Mouse (Mus musculus) hindbrain, postnatal 0 days (tissue): Measurements from ENCODE around the gene Acer1. TPM values are rescaled to one million over a fixed set of nuclear protein-coding genes. Genes with fewer than 3 reads are reported as not detected.

Experiments
- ATAC-seq: fragments of 200-750 bp; cut with Nextera tagmentation; 2 replicates; pipeline ENCODE4 v1.8.0; 2017; ENCODE audit warnings: mild to moderate bottlenecking, moderate TSS enrichment, moderate library complexity
- DNase-seq: peaks from one replicate; pipeline ENCODE4 v3.0.0-alpha.2; 2015; ENCODE audit warnings: low spot score
- H3K27ac ChIP-seq: fragments of 300-500 bp; sonication (generic); 2 replicates; pipeline ENCODE4 v1.5.1; 2014; ENCODE audit warnings: mild to moderate bottlenecking
- H3K27me3 ChIP-seq: fragments of 300-500 bp; sonication (generic); 2 replicates; pipeline ENCODE4 v1.6.1; 2014; ENCODE audit warnings: low read length, mixed read lengths; ENCODE audit not compliant: insufficient read depth
- H3K36me3 ChIP-seq: fragments of 300-500 bp; sonication (generic); 2 replicates; pipeline ENCODE4 v1.6.1; 2014; ENCODE audit warnings: low read length, mixed read lengths; ENCODE audit not compliant: insufficient read depth
- H3K4me1 ChIP-seq: fragments of 300-500 bp; sonication (generic); 2 replicates; pipeline ENCODE4 v1.6.1; 2014; ENCODE audit warnings: antibody characterized with exemption, low read length, mixed read lengths; ENCODE audit not compliant: insufficient read depth
- H3K4me2 ChIP-seq: fragments of 300-500 bp; sonication (generic); 2 replicates; pipeline ENCODE4 v1.6.1; 2014; ENCODE audit warnings: low read depth, mild to moderate bottlenecking, low read length, moderate library complexity, mixed read lengths
- H3K4me3 ChIP-seq: fragments of 300-500 bp; sonication (generic); 2 replicates; pipeline ENCODE4 v1.5.1; 2014; ENCODE audit warnings: low read length
- H3K9ac ChIP-seq: fragments of 300-500 bp; sonication (generic); replicated peaks from 2 replicates; pipeline ENCODE4 v1.6.1; 2014; ENCODE audit warnings: mild to moderate bottlenecking, low read length, moderate library complexity, mixed read lengths
- H3K9me3 ChIP-seq: fragments of 300-500 bp; sonication (generic); 2 replicates; pipeline ENCODE4 v1.6.1; 2016; ENCODE audit warnings: low read length, mixed read lengths
- CTCF ChIP-seq: IDR thresholded peaks from 2 replicates; pipeline ENCODE4 v1.5.1; 2016; ENCODE audit warnings: antibody characterized with exemption, control low read depth, low read depth
- WGBS: fragments of 180-500 bp; shearing (Covaris S2); extraction: QIAGEN DNeasy Blood & Tissue Kit; methylation state at CpG from one replicate; pipeline ENCODE4 v1.1.7; 2014; 5-methylcytosine and 5-hydroxymethylcytosine counted together
- polyA plus RNA-seq: library from polyadenylated mRNA; unstranded; fragments of >200 nt; fragmentation: Nextera tagmentation; extraction: Ambion mirVana; gene quantifications from 2 replicates; pipeline ENCODE4 v1.2.1, GENCODE M21; 2015
- total RNA-seq: library from RNA; depleted of rRNA; stranded (reverse); fragments of >200 nt; gene quantifications from 2 replicates; pipeline ENCODE4 v1.2.3, GENCODE M21; 2014

Acer1 gene
- total and polyA plus RNA-seq, 2 experiments from 2014 or later = not detected

- DNase-seq (peak; percentile 100), ATAC-seq (peak; percentile 94)
- Histone ChIP-seq H3K4me3 (peak within 1 kb of the TSS; percentile 79), H3K27ac (peak within 1 kb of the TSS; percentile 94), H3K27me3 (no peaks in the 10 kb centered on the region), H3K9me3 (no peaks in the 10 kb centered on the region), H3K9ac (peak within 1 kb of the TSS; percentile 75), H3K4me1 (peaks cover 12% of the 10 kb centered on the region; the same call in 1 of the 2 replicates), H3K36me3 (peaks cover 19% of the 10 kb centered on the region), H3K4me2 (peak within 1 kb of the TSS; percentile 85)
- TF ChIP-seq CTCF = peak; percentile 53
- WGBS = 1% methylated on average over 51 of the region's 51 CpGs
These were observed 29.6 kb upstream of the Acer1 start, which contains the start of the genes Gtf2f1 and Gm17949 for GRCm38 (mm10) chr17:57011236-57012141. Gtf2f1 (minus strand) TSS chr17:57011288. Gm17949 (plus strand) TSS chr17:57011469.

- H3K27me3 ChIP-seq = no peaks in the 10 kb centered on the region
- no peak for TF ChIP-seq CTCF
- peaks cover 12% of the 10 kb centered on the region; the same call in 1 of the 2 replicates for H3K4me1 ChIP-seq
- peaks cover 25% of the 10 kb centered on the region for H3K36me3 ChIP-seq
- H3K4me3 ChIP-seq = peak overlapping the region; percentile 79
- H3K9ac ChIP-seq = peak overlapping the region; percentile 74
- DNase-seq (no peak), ATAC-seq (peak; percentile 53)
- 0% methylated on average over 19 of the region's 19 CpGs for WGBS
- peak overlapping the region; percentile 79 for H3K27ac ChIP-seq
- no peaks in the 10 kb centered on the region for H3K9me3 ChIP-seq
- peak overlapping the region; percentile 85 for H3K4me2 ChIP-seq
These were observed 28.9 kb upstream of the Acer1 start for GRCm38 (mm10) chr17:57010911-57011235.

- peak; percentile 52 for DNase-seq
- ATAC-seq = no peak
- Histone ChIP-seq H3K4me3 (no peak overlapping the region), H3K4me2 (no peak overlapping the region), H3K4me1 (peaks cover 9% of the 10 kb centered on the region; the same call in 1 of the 2 replicates), H3K9ac (no peak overlapping the region), H3K27me3 (no peaks in the 10 kb centered on the region), H3K27ac (no peak overlapping the region), H3K36me3 (peaks cover 56% of the 10 kb centered on the region), H3K9me3 (no peaks in the 10 kb centered on the region)
- peak; percentile 60 for TF ChIP-seq CTCF
- 92% methylated on average over 13 of the region's 13 CpGs for WGBS
These were observed 25.4 kb upstream of the Acer1 start for GRCm38 (mm10) chr17:57007137-57007905.

GRCm38 (mm10) chr17:57003994-57004393, 22.1 kb upstream of the Acer1 start:
- no peak for ATAC-seq

GRCm38 (mm10) chr17:57001228-57001627, 19.3 kb upstream of the Acer1 start:
- peaks cover 48% of the 10 kb centered on the region for H3K36me3 ChIP-seq
- no peak overlapping the region for H3K27ac ChIP-seq
- H3K4me3 ChIP-seq = no peak overlapping the region
- 0 out of 2 replicates have a peak, but pooled peaks cover 3% of the 10 kb centered on the region for H3K4me1 ChIP-seq
- H3K4me2 ChIP-seq = no peak overlapping the region
- no peak for TF ChIP-seq CTCF
- H3K9me3 ChIP-seq = no peaks in the 10 kb centered on the region
- no peak overlapping the region for H3K9ac ChIP-seq
- 74% methylated on average over 8 of the region's 8 CpGs for WGBS
- DNase-seq (no peak), ATAC-seq (no peak)
- H3K27me3 ChIP-seq = no peaks in the 10 kb centered on the region

More at GRCm38 (mm10) chr17:57003994-57004393, 22.1 kb upstream of the Acer1 start:
- Histone ChIP-seq H3K9me3 (no peaks in the 10 kb centered on the region), H3K4me1 (no peaks in the 10 kb centered on the region), H3K27me3 (no peaks in the 10 kb centered on the region), H3K4me2 (no peak overlapping the region), H3K4me3 (no peak overlapping the region), H3K9ac (no peak overlapping the region), H3K27ac (no peak overlapping the region), H3K36me3 (peaks cover 67% of the 10 kb centered on the region)
- TF ChIP-seq CTCF = no peak
- 94% methylated on average over 7 of the region's 7 CpGs for WGBS
- DNase-seq = no peak

GRCm38 (mm10) chr17:56999968-57000609, 18.2 kb upstream of the Acer1 start, which contains the start of gene Pspn:
Pspn (minus strand) TSS chr17:57000018.
- no peak for TF ChIP-seq CTCF
- Histone ChIP-seq H3K27ac (no peak within 1 kb of the TSS), H3K9me3 (no peaks in the 10 kb centered on the region), H3K36me3 (peaks cover 48% of the 10 kb centered on the region; the same call in 1 of the 2 replicates), H3K4me3 (no peak within 1 kb of the TSS), H3K9ac (no peak within 1 kb of the TSS), H3K4me2 (no peak within 1 kb of the TSS), H3K27me3 (no peaks in the 10 kb centered on the region), H3K4me1 (0 out of 2 replicates have a peak, but pooled peaks cover 3% of the 10 kb centered on the region)
- ATAC-seq = no peak
- 87% methylated on average over 9 of the region's 9 CpGs for WGBS
- DNase-seq = no peak
